Mouse (Mus musculus) kidney, adult 9 months (tissue): Measurements from ENCODE around the gene Ncapd3.

ENCODE experiments used
- DNase-seq: peaks from one replicate; pipeline ENCODE4 v3.0.0; 2022

Ncapd3 gene

DNA sequence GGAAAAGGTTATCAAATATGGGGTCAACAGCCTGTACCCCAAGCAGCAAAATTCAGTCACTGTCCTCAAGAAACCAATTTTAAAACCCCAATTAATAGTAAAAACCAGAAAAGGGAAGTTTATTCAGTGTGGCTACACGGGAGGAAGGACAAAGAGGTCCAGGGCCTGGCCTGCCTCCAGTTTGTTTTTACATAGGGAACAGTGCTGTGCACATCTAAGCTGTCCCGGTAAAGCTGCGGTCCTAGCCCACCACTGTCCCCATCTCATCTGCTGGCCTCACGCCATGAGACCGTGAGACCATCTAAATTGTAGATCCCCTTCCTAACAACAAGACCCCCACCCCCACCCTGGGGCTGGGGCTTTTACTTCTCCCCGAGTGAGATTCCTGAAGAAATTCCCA lies 95.5 kb downstream of the Ncapd3 start:
- no peak for DNase-seq

DNA sequence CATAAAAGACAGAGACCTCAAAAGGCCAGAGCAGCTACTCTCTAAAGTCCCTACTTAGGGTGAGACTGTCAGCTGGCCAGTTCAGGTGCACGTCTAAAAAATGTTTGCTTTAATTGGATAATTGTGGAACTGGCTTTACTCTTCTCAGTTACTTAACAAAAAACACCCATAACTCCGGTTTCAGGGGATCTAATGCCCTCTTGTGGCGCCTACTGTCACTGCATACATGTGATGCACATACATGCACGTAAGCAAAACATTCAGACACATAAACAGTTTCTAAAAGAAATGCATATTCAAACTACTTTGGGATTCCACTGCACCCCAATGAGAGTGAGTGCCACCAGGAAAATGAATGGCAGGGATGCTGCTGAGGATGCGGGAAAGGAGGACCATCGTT lies 96.6 kb downstream of the Ncapd3 start:
- no peak for DNase-seq

GRCm38 (mm10) chr9:27128629-27129028 lies 98.7 kb downstream of the Ncapd3 start:
- peak; percentile 63 for DNase-seq

GRCm38 (mm10) chr9:27134410-27134809 lies 104.4 kb downstream of the Ncapd3 start:
- peak; percentile 69 for DNase-seq

GRCm38 (mm10) chr9:27135372-27135771 lies 105.4 kb downstream of the Ncapd3 start:
- no peak for DNase-seq

- DNase-seq, result no peak
Measured at GRCm38 (mm10) chr9:27136651-27137050, 106.7 kb downstream of the Ncapd3 start.

- no peak for DNase-seq
Measured at GRCm38 (mm10) chr9:27140432-27141065, 110.6 kb downstream of the Ncapd3 start.

DNA sequence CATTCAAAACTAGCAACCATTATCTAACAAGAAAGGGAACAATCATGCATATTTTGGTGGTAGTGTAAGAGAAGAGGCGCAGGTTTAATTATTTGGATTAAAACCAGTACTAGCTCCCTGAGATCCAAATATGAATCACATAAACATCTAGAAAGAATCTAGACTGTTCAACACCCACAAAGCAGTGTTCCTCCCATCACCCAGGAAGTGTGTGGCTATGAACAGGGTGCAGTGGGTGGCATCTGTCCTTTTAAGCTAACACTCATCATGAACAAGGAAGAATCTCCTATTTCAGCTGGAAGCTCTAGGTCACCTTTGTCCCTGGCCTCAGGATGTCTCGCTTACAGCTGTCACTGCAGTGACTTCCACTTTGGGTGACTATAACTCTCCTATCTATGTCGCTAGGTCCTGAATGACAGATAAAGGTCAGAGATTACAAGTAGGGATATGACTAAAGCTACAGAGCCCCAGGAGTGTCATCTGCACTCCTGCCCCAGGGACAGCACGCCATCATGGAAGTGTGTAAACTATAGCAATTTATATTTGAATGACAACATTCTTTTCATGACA lies 114.4 kb downstream of the Ncapd3 start:
- no peak for DNase-seq
